Mouse (Mus musculus): Measurements from ENCODE around the gene Hoxb7. TPM values are rescaled to one million over a fixed set of nuclear protein-coding genes. Genes with fewer than 3 reads are reported as not detected.
A peak's percentile ranks its signal among the peaks of the same experiment; 100 is the strongest.

The Hoxb7 gene
- polyA plus RNA-seq, 1 experiment = not detected

DNA sequence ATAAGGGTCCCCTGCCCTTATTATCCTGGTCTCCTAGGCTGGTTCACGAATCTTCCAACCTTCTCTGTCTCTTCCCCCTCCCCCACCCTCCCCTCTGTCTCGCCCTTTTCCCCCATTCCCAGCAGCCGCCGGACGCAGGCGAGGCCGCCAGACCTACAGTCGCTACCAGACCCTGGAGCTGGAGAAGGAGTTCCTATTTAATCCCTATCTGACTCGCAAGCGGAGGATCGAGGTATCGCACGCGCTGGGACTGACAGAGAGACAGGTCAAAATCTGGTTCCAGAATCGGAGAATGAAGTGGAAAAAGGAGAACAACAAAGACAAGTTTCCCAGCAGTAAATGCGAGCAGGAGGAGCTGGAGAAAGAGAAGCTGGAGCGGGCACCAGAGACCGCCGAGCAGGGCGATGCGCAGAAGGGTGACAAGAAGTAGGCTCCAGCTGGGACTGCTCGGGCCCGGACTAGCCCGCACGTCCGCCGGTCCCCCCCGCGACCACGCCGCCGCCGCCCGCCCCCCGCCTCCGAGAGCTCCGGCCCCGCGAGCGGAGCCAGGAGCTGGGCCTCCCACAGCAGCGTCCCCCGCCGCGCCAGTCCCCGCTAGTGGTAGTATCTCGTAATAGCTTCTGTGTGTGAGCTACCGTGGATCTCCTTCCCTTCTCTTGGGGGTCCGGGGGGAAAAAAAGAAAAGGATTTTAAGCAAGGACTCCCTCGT, 2.2 kb upstream of the Hoxb7 start:
- TF ChIP-seq CTCF (IDR thresholded peaks at IDR 0.05; ENCODE audit: low read depth, low read length) (no peak), POLR2A (IDR thresholded peaks at IDR 0.05; ENCODE audit: borderline replicate concordance, low read depth, low read length) (no peak)
- H3K4me3 ChIP-seq (ENCODE audit: insufficient read depth, low read length) = peak overlapping the region; percentile 30
- no peak overlapping the region for H3K27ac ChIP-seq (ENCODE audit: insufficient read depth, low read depth, low read length)
- peaks cover 5% of the 10 kb centered on the region; the same call in 1 of the 2 replicates for H3K4me1 ChIP-seq (ENCODE audit: control insufficient read depth, insufficient read depth, low read length)

DNA sequence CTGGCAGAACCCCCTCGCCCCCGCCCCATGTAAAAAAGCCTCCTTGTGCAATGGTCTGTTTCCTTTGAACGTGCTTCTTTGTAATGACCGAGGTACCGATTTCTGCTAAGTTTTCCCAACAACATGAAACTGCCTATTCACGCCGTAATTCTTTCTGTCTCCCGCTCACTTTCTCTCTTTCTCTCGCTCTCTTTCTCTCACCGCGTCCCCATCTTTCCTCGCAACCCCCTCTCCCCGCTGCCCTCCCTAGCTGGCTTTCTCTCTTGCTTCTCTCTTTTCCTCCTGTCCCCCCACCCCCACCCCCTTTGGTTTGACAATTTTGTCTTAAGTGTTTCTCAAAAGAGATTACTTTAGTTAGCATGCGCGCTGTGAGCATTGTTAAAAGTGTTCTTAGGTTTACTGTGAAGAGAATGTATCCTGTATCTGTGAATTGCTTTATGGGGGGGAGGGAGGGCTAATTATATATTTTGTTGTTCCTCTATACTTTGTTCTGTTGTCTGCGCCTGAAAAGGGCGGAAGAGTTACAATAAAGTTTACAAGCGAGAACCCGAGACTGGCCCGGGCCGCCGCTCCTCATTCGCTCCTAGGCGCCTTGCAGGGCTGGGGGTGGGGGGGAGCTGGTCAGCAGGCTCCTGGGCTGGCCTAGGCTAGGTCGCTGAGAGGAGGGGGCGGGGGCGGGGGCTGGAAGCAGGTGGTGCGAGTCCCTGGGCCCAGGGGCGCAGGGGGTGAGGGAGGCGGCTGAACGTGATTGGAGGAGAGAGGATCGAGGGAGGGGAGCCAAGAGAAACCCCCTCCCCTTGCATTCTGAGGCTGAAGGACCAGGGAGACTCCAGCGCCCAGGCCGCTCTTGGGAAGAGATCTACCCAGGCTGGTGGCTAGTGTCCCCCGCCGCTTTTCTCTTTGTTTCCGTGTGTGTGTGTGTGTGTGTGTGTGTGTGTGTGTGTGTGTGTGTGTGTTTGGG, 1.4 kb upstream of the Hoxb7 start:
- Histone ChIP-seq H3K4me3 (ENCODE audit: insufficient read depth, low read length) (peak overlapping the region; percentile 30), H3K27ac (ENCODE audit: insufficient read depth, low read depth, low read length) (no peak overlapping the region), H3K4me1 (ENCODE audit: control insufficient read depth, insufficient read depth, low read length) (peaks cover 5% of the 10 kb centered on the region; the same call in 1 of the 2 replicates)
- TF ChIP-seq CTCF (IDR thresholded peaks at IDR 0.05; ENCODE audit: low read depth, low read length) = no peak
- TF ChIP-seq POLR2A (IDR thresholded peaks at IDR 0.05; ENCODE audit: borderline replicate concordance, low read depth, low read length) = no peak

DNA sequence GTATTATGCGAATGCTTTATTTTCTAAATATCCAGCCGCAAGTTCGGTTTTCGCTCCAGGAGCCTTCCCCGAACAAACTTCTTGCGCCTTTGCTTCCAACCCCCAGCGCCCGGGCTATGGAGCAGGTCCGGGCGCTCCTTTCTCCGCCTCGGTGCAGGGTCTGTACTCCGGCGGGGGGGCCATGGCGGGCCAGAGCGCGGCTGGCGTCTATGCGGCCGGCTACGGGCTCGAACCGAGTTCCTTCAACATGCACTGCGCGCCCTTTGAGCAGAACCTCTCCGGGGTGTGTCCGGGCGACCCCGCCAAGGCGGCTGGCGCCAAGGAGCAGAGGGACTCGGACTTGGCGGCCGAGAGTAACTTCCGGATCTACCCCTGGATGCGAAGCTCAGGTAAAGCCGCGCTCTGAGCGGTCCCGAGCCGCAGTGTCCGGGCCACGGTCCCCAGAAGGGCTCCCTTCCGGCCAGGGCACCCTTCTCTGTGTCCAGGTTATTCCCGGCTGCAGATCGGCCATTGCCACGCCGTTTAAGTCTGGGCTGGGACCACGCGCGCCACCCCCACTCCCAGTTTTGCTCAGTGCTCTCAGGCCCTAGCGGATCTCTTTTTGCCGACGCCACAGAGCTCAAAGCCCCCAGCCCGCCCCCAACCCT, 439 bp downstream of the Hoxb7 start:
- H3K27ac ChIP-seq (ENCODE audit: insufficient read depth, low read depth, low read length) = no peak overlapping the region
- H3K4me1 ChIP-seq (ENCODE audit: control insufficient read depth, insufficient read depth, low read length) = peaks cover 5% of the 10 kb centered on the region; the same call in 1 of the 2 replicates
- H3K4me3 ChIP-seq (ENCODE audit: insufficient read depth, low read length) = peak overlapping the region; percentile 52
- TF ChIP-seq CTCF (IDR thresholded peaks at IDR 0.05; ENCODE audit: low read depth, low read length) = no peak
- TF ChIP-seq POLR2A (IDR thresholded peaks at IDR 0.05; ENCODE audit: borderline replicate concordance, low read depth, low read length) = no peak

DNA sequence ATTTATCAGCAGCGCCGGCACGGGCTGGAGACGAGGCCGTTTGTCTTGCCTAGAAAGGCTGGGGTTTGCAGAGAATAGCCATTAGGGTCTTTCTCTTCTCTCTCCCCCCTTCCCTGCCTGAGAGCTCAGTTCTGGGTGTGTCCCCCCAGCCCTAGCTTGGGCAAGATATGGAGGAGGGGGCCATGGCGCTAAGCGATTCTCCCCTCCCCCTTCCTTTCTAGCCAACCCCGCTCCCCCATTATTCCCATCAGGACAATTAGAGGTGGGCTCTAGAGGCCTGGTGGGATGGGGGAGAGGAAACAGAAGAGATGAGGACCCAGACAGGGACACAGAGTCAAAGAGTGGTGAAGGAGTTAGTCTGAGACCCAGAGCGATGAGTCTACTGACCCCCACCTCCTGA, 988 bp downstream of the Hoxb7 start:
- TF ChIP-seq POLR2A (IDR thresholded peaks at IDR 0.05; ENCODE audit: borderline replicate concordance, low read depth, low read length) (no peak), CTCF (IDR thresholded peaks at IDR 0.05; ENCODE audit: low read depth, low read length) (no peak)
- H3K4me3 ChIP-seq (ENCODE audit: insufficient read depth, low read length) = no peak overlapping the region

DNA sequence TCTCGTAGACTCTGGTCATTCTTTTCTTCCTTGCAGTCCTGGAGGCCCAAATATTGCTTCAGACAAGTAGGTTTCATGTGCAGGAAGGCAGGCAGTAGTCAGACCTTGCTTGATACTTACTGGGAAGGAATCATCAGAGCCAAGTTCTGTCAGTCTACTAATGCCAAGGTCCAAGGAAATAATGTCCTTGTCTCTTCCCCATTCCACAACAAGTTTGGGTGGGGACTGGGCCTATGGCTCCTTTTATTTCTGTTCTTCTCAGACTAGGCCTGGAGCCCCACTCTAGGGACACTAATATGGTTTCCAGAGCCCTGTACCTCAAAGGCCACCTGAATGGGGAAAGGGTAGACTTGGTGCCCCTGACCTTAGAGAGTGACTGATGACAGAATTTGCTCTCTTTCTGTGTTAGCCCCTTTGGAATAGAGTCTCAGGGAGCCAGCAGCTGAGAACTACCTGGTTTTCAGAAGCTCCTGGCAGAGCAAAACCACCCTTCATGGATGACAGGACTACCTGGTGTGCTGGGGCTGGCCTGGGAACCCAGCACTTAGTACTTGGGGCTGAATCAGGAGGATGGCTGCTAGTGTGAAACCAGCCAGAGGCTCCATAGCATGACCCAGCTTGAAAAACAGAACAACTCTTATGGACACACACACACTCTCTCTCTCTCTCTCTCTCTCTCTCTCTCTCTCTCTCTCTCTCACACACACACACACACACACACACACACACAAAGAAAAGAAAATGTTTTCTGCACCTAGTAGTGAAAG, 2.2 kb downstream of the Hoxb7 start:
- H3K27ac ChIP-seq (ENCODE audit: insufficient read depth, low read depth, low read length) = no peak overlapping the region

More for the DNA sequence above, 988 bp downstream of the Hoxb7 start:
- no peak overlapping the region for H3K27ac ChIP-seq (ENCODE audit: insufficient read depth, low read depth, low read length)
- peaks cover 5% of the 10 kb centered on the region; the same call in 1 of the 2 replicates for H3K4me1 ChIP-seq (ENCODE audit: control insufficient read depth, insufficient read depth, low read length)

DNA sequence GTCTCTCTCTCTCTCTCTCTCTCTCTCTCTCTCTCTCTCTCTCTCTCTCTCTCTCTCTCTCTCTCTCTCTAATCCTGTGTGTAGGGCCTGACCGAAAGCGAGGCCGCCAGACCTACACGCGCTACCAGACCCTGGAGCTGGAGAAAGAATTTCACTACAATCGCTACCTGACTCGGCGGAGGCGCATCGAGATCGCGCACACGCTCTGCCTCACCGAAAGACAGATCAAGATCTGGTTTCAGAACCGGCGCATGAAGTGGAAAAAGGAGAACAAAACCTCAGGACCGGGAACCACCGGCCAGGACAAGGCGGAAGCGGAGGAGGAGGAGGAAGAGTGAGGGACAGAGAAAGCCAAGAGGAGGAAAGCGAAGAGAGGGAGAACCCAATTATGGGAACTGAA, 2.9 kb downstream of the Hoxb7 start:
- TF ChIP-seq CTCF (IDR thresholded peaks at IDR 0.05; ENCODE audit: low read depth, low read length) (no peak), POLR2A (IDR thresholded peaks at IDR 0.05; ENCODE audit: borderline replicate concordance, low read depth, low read length) (no peak)
- H3K4me1 ChIP-seq (ENCODE audit: control insufficient read depth, insufficient read depth, low read length) = peaks cover 5% of the 10 kb centered on the region; the same call in 1 of the 2 replicates
- no peak overlapping the region for H3K4me3 ChIP-seq (ENCODE audit: insufficient read depth, low read length)

More for the DNA sequence above, 2.2 kb downstream of the Hoxb7 start:
- TF ChIP-seq POLR2A (IDR thresholded peaks at IDR 0.05; ENCODE audit: borderline replicate concordance, low read depth, low read length) (no peak), CTCF (IDR thresholded peaks at IDR 0.05; ENCODE audit: low read depth, low read length) (no peak)
- H3K4me1 ChIP-seq (ENCODE audit: control insufficient read depth, insufficient read depth, low read length) = peaks cover 5% of the 10 kb centered on the region; the same call in 1 of the 2 replicates
- no peak overlapping the region for H3K4me3 ChIP-seq (ENCODE audit: insufficient read depth, low read length)

DNA sequence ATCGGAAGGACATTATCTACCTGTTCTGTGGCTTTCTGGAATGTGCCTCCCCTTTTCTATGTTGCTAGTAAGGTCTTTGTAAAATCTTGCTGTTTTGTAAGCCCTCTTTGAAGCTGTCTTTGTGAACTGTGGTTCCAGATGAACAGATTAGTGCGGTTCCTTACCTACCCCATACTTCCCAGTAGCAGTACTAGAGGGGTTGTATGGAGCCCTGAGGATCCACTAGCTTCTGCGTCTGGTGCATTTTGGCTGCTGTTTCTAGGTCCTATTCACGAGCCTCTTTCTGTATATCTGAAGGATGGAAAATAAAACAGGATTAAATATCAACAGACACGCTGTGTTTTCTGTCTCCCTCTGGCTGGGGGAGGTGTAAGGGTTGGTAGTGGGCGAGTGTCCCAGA, 3.4 kb downstream of the Hoxb7 start:
- H3K27ac ChIP-seq (ENCODE audit: insufficient read depth, low read depth, low read length) = no peak overlapping the region
- no peak overlapping the region for H3K4me3 ChIP-seq (ENCODE audit: insufficient read depth, low read length)
- H3K4me1 ChIP-seq (ENCODE audit: control insufficient read depth, insufficient read depth, low read length) = peaks cover 2% of the 10 kb centered on the region; the same call in 1 of the 2 replicates
- TF ChIP-seq CTCF (IDR thresholded peaks at IDR 0.05; ENCODE audit: low read depth, low read length) (no peak), POLR2A (IDR thresholded peaks at IDR 0.05; ENCODE audit: borderline replicate concordance, low read depth, low read length) (no peak)

More for the DNA sequence above, 2.9 kb downstream of the Hoxb7 start:
- H3K27ac ChIP-seq (ENCODE audit: insufficient read depth, low read depth, low read length) = no peak overlapping the region

DNA sequence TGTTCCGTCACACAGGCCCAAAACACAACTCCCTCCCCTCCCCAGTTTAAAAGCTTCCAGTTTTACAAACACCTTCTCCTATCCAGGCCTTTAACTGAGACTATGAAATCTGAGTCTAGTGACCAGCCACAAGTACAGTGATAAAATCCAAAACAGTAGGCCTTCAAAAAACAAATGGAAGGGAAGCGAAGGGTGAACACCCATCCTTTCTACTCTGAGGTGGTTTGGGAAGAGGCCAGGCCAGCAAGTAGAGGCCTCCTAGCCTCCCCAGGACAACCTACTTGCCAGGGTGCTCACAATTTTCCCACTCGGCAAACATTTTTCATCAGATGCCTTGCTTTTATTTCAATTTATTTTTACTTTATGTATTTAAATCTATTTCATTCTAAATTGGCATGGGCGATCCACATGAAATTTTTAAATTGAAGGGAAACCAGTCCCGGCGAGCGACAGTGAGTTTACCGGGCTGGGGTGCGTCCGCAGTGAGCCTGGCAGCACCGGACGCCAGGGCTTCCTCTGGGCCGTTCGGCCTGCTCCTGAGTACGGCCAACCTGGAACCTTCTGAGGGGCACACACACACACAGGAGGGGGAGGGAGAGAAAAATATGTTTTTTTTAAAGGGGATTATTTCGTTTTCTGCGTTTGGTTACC, 4.4 kb downstream of the Hoxb7 start:
- Histone ChIP-seq H3K27ac (ENCODE audit: insufficient read depth, low read depth, low read length) (no peak overlapping the region), H3K4me3 (ENCODE audit: insufficient read depth, low read length) (no peak overlapping the region), H3K4me1 (ENCODE audit: control insufficient read depth, insufficient read depth, low read length) (peaks cover 2% of the 10 kb centered on the region; the same call in 1 of the 2 replicates)
- TF ChIP-seq POLR2A (IDR thresholded peaks at IDR 0.05; ENCODE audit: borderline replicate concordance, low read depth, low read length) = no peak
- no peak for TF ChIP-seq CTCF (IDR thresholded peaks at IDR 0.05; ENCODE audit: low read depth, low read length)

All from bone marrow macrophage, adult 2 months (primary cell).